Mouse (Mus musculus): ENCODE results near the gene Chst5. TPM values are rescaled to one million over a fixed set of nuclear protein-coding genes. Genes with fewer than 3 reads are reported as not detected.
"Not testable (repeated sequence)": the region's sequence is repeated elsewhere in the genome, so short reads cannot be mapped to it uniquely, and the experiment has no call there.

The Chst5 gene
- polyA plus RNA-seq, 1 experiment from 2014 or later = 3.4 TPM

- H3K27me3 ChIP-seq (replicated peaks) = no peaks in the 10 kb centered on the region
- no peak overlapping the region for H3K4me3 ChIP-seq (replicated peaks)
- H3K27ac ChIP-seq (replicated peaks) = no peak overlapping the region
- no peak overlapping the region for H3K9ac ChIP-seq (replicated peaks)
- no peaks in the 10 kb centered on the region for H3K4me1 ChIP-seq
- H3K9me3 ChIP-seq (replicated peaks) = no peaks in the 10 kb centered on the region
- WGBS = 86% methylated on average over 6 of the region's 6 CpGs
- no peak overlapping the region for H3K4me2 ChIP-seq
- ATAC-seq (ENCODE audit: low FRiP score) = no peak
- H3K36me3 ChIP-seq = peaks cover 3% of the 10 kb centered on the region; the same call in 1 of the 2 replicates
Observed at GRCm38 (mm10) chr8:111865857-111866256, 44.4 kb downstream of the Chst5 start.

- ATAC-seq (ENCODE audit: low FRiP score) = no peak
- Histone ChIP-seq H3K27ac (replicated peaks) (no peak overlapping the region), H3K9ac (replicated peaks) (no peak overlapping the region), H3K4me3 (replicated peaks) (no peak overlapping the region), H3K4me1 (no peaks in the 10 kb centered on the region), H3K27me3 (replicated peaks) (no peaks in the 10 kb centered on the region), H3K9me3 (replicated peaks) (no peaks in the 10 kb centered on the region), H3K4me2 (no peak overlapping the region), H3K36me3 (peaks cover 3% of the 10 kb centered on the region; the same call in 1 of the 2 replicates)
- 95% methylated on average over 8 of the region's 8 CpGs for WGBS
Observed at GRCm38 (mm10) chr8:111865130-111865852, 45.0 kb downstream of the Chst5 start.

GRCm38 (mm10) chr8:111864648-111865047, 45.6 kb downstream of the Chst5 start:
- no peaks in the 10 kb centered on the region for H3K4me1 ChIP-seq
- H3K4me3 ChIP-seq (replicated peaks) = no peak overlapping the region
- H3K4me2 ChIP-seq = no peak overlapping the region
- ATAC-seq (ENCODE audit: low FRiP score) = no peak
- no peaks in the 10 kb centered on the region for H3K9me3 ChIP-seq (replicated peaks)
- H3K36me3 ChIP-seq = peaks cover 3% of the 10 kb centered on the region; the same call in 1 of the 2 replicates
- WGBS = 94% methylated on average over 8 of the region's 8 CpGs
- no peak overlapping the region for H3K27ac ChIP-seq (replicated peaks)
- no peaks in the 10 kb centered on the region for H3K27me3 ChIP-seq (replicated peaks)
- H3K9ac ChIP-seq (replicated peaks) = no peak overlapping the region

- ATAC-seq (ENCODE audit: low FRiP score) = no peak
- no peak overlapping the region for H3K9ac ChIP-seq (replicated peaks)
- H3K27ac ChIP-seq (replicated peaks) = no peak overlapping the region
- no peaks in the 10 kb centered on the region for H3K27me3 ChIP-seq (replicated peaks)
- H3K4me3 ChIP-seq (replicated peaks) = no peak overlapping the region
- no peaks in the 10 kb centered on the region for H3K4me1 ChIP-seq
- WGBS = 89% methylated on average over 4 of the region's 4 CpGs
- H3K9me3 ChIP-seq (replicated peaks) = no peaks in the 10 kb centered on the region
- peaks cover 3% of the 10 kb centered on the region; the same call in 1 of the 2 replicates for H3K36me3 ChIP-seq
- H3K4me2 ChIP-seq = no peak overlapping the region
Observed at GRCm38 (mm10) chr8:111863280-111863679, 47.0 kb downstream of the Chst5 start.

- peaks cover 25% of the 10 kb centered on the region for H3K4me1 ChIP-seq
- H3K27me3 ChIP-seq (replicated peaks) = no peaks in the 10 kb centered on the region
- H3K4me2 ChIP-seq = no peak overlapping the region
- no peak for ATAC-seq (ENCODE audit: low FRiP score)
- no peak overlapping the region for H3K9ac ChIP-seq (replicated peaks)
- H3K4me3 ChIP-seq (replicated peaks) = no peak overlapping the region
- no peak overlapping the region for H3K27ac ChIP-seq (replicated peaks)
- H3K9me3 ChIP-seq (replicated peaks) = no peaks in the 10 kb centered on the region
- no peaks in the 10 kb centered on the region for H3K36me3 ChIP-seq
- WGBS = 90% methylated on average over 12 of the region's 12 CpGs
Observed at GRCm38 (mm10) chr8:111855977-111856376, 54.3 kb downstream of the Chst5 start.

- under 1% methylated on average over 53 of the region's 53 CpGs for WGBS
- ATAC-seq (ENCODE audit: low FRiP score) = peak; percentile 100
Observed at GRCm38 (mm10) chr8:111853861-111854501, 56.3 kb downstream of the Chst5 start, which contains the start of gene Cfdp1. Gene Cfdp1 (minus strand): TSS chr8:111854291.

GRCm38 (mm10) chr8:111853219-111853618, 57.0 kb downstream of the Chst5 start:
- H3K27me3 ChIP-seq (replicated peaks); H3K36me3 ChIP-seq; H3K27ac ChIP-seq (replicated peaks); ATAC-seq (ENCODE audit: low FRiP score); H3K9me3 ChIP-seq (replicated peaks): not testable (repeated sequence)
- WGBS = 63% methylated on average over 12 of the region's 12 CpGs
- Histone ChIP-seq H3K4me1 (peaks cover 35% of the 10 kb centered on the region), H3K4me3 (replicated peaks) (peak overlapping the region; percentile 60), H3K4me2 (peak overlapping the region; percentile 72), H3K9ac (replicated peaks) (peak overlapping the region; percentile 59)

More at GRCm38 (mm10) chr8:111853861-111854501, 56.3 kb downstream of the Chst5 start, which contains the start of gene Cfdp1:
- Histone ChIP-seq H3K9me3 (replicated peaks) (no peaks in the 10 kb centered on the region), H3K4me2 (peak within 1 kb of the TSS; percentile 72), H3K27me3 (replicated peaks) (no peaks in the 10 kb centered on the region), H3K4me1 (peaks cover 35% of the 10 kb centered on the region), H3K9ac (replicated peaks) (peak within 1 kb of the TSS; percentile 59), H3K4me3 (replicated peaks) (peak within 1 kb of the TSS; percentile 60), H3K36me3 (no peaks in the 10 kb centered on the region), H3K27ac (replicated peaks) (peak within 1 kb of the TSS; percentile 60; the same call in 1 of the 2 replicates)

GRCm38 (mm10) chr8:111846746-111847145, 63.5 kb downstream of the Chst5 start:
- no peak overlapping the region for H3K9ac ChIP-seq (replicated peaks)
- peaks cover 16% of the 10 kb centered on the region for H3K4me1 ChIP-seq
- peaks cover 25% of the 10 kb centered on the region for H3K36me3 ChIP-seq
- H3K4me2 ChIP-seq = no peak overlapping the region
- H3K27ac ChIP-seq (replicated peaks) = no peak overlapping the region
- ATAC-seq (ENCODE audit: low FRiP score) = no peak
- H3K4me3 ChIP-seq (replicated peaks) = no peak overlapping the region
- WGBS = 95% methylated on average over 6 of the region's 6 CpGs
- H3K9me3 ChIP-seq (replicated peaks) = no peaks in the 10 kb centered on the region
- no peaks in the 10 kb centered on the region for H3K27me3 ChIP-seq (replicated peaks)

Other genes with a start within 250 kb of the Chst5 start
- 25.6 TPM in 1 of 2 replicates, not detected in the other for gene Ctrb1, start 219.4 kb downstream of the Chst5 start, polyA plus RNA-seq (2015; fragmentation: Nextera tagmentation; extraction: Ambion mirVana)
- 41.5 and 42.8 TPM in 2 replicates for gene Bcar1, start 166.6 kb downstream of the Chst5 start, polyA plus RNA-seq (2015; fragmentation: Nextera tagmentation; extraction: Ambion mirVana)
- gene Cfdp1, start 56.2 kb downstream of the Chst5 start, polyA plus RNA-seq (2015; fragmentation: Nextera tagmentation; extraction: Ambion mirVana) = 194 and 201 TPM in 2 replicates
- 3.9 and 4.8 TPM in 2 replicates for gene Tmem170, start 33.7 kb downstream of the Chst5 start, polyA plus RNA-seq (2015; fragmentation: Nextera tagmentation; extraction: Ambion mirVana)
- 15.9 and 17.3 TPM in 2 replicates for gene Tmem231, start 23.4 kb upstream of the Chst5 start, polyA plus RNA-seq (2015; fragmentation: Nextera tagmentation; extraction: Ambion mirVana)
- 403 and 479 TPM in 2 replicates for gene Gabarapl2, start 30.3 kb upstream of the Chst5 start, polyA plus RNA-seq (2015; fragmentation: Nextera tagmentation; extraction: Ambion mirVana)
- gene Adat1, start 81.9 kb upstream of the Chst5 start, polyA plus RNA-seq (2015; fragmentation: Nextera tagmentation; extraction: Ambion mirVana) = 8.5 and 9.4 TPM in 2 replicates
- 166 and 186 TPM in 2 replicates for gene Kars, start 100.9 kb upstream of the Chst5 start, polyA plus RNA-seq (2015; fragmentation: Nextera tagmentation; extraction: Ambion mirVana)
- gene Terf2ip, start 101.0 kb upstream of the Chst5 start, polyA plus RNA-seq (2015; fragmentation: Nextera tagmentation; extraction: Ambion mirVana) = 61.3 and 64.9 TPM in 2 replicates
- gene Gm6793, start 104.6 kb upstream of the Chst5 start, polyA plus RNA-seq (2015; fragmentation: Nextera tagmentation; extraction: Ambion mirVana) = 0.45 and 0.52 TPM in 2 replicates